Mouse (Mus musculus) left cerebral cortex, postnatal 4 days (tissue): ENCODE data around the gene Gm11444. TPM values are rescaled to one million over a fixed set of nuclear protein-coding genes. Genes with fewer than 3 reads are reported as not detected.
A peak's percentile ranks its signal among the peaks of the same experiment; 100 is the strongest.

Source experiments
- DNase-seq: peaks from one replicate; pipeline ENCODE4 v3.0.0-alpha.2; 2022
- intact Hi-C: fragments of 180-260 bp; cut with DNase I; formaldehyde crosslinking; loops from one replicate; pipeline ENCODE4 v1.15.1; 2025
- total RNA-seq, 2 experiments: library from RNA; stranded (reverse); gene quantifications; 2 replicates each; pipeline ENCODE4 v1.2.3; 2021

Gm11444 gene
- total RNA-seq, 2 experiments from 2014 or later: not detected

GRCm38 (mm10) chr11:85823794-85824193 is 26.3 kb downstream of the Gm11444 start:
- DNase-seq: no peak
- intact Hi-C loops: loop anchor here (5.0 kb wide), 1 partner anchor 296 kb away; no protein-coding TSS in a partner anchor

GRCm38 (mm10) chr11:85823181-85823580 is 27.0 kb downstream of the Gm11444 start:
- intact Hi-C loops: loop anchor here (5.0 kb wide), 1 partner anchor 296 kb away; no protein-coding TSS in a partner anchor
- peak; percentile 86 for DNase-seq

GRCm38 (mm10) chr11:85821659-85822058 is 28.5 kb downstream of the Gm11444 start:
- no peak for DNase-seq
- intact Hi-C loops: loop anchor here (5.0 kb wide), 1 partner anchor 294 kb away; no protein-coding TSS in a partner anchor

GRCm38 (mm10) chr11:85820959-85821358 is 29.2 kb downstream of the Gm11444 start:
- intact Hi-C loops: loop anchor here (5.0 kb wide), 1 partner anchor 294 kb away; no protein-coding TSS in a partner anchor
- no peak for DNase-seq

- intact Hi-C loops: no loop called here
These were observed 31.7 kb downstream of the Gm11444 start for GRCm38 (mm10) chr11:85818401-85818800.

GRCm38 (mm10) chr11:85816471-85816870 is 33.7 kb downstream of the Gm11444 start:
- DNase-seq: no peak
- intact Hi-C loops: no loop called here

More at GRCm38 (mm10) chr11:85818401-85818800, 31.7 kb downstream of the Gm11444 start:
- no peak for DNase-seq

- intact Hi-C loops: no loop called here
These were observed 35.5 kb downstream of the Gm11444 start for GRCm38 (mm10) chr11:85814678-85815077.

GRCm38 (mm10) chr11:85812201-85812966 is 37.7 kb downstream of the Gm11444 start:
- intact Hi-C loops: no loop called here
- no peak for DNase-seq

More at GRCm38 (mm10) chr11:85814678-85815077, 35.5 kb downstream of the Gm11444 start:
- no peak for DNase-seq

- no peak for DNase-seq
- intact Hi-C loops: no loop called here
These were observed 38.5 kb downstream of the Gm11444 start for GRCm38 (mm10) chr11:85811676-85812075.

- intact Hi-C loops: no loop called here
- no peak for DNase-seq
These were observed 38.9 kb downstream of the Gm11444 start for GRCm38 (mm10) chr11:85811229-85811628.

- intact Hi-C loops: no loop called here
- no peak for DNase-seq
These were observed 42.8 kb downstream of the Gm11444 start for GRCm38 (mm10) chr11:85807353-85807752.

GRCm38 (mm10) chr11:85805779-85806178 is 44.4 kb downstream of the Gm11444 start:
- intact Hi-C loops: no loop called here
- no peak for DNase-seq

GRCm38 (mm10) chr11:85804048-85804447 is 46.1 kb downstream of the Gm11444 start:
- no peak for DNase-seq
- intact Hi-C loops: no loop called here

GRCm38 (mm10) chr11:85800380-85800779 is 49.8 kb downstream of the Gm11444 start:
- no peak for DNase-seq
- intact Hi-C loops: no loop called here

- DNase-seq: no peak
- intact Hi-C loops: no loop called here
These were observed 50.3 kb downstream of the Gm11444 start for GRCm38 (mm10) chr11:85799856-85800255.

- no peak for DNase-seq
- intact Hi-C loops: no loop called here
These were observed 50.7 kb downstream of the Gm11444 start for GRCm38 (mm10) chr11:85799456-85799855.

Other genes starting within 250 kb of the Gm11444 start
- gene Tbx2, start 17.8 kb downstream of the Gm11444 start, total RNA-seq: 1 to 10 TPM; 3.7 to 3.9 TPM
- gene Tbx4, start 36.1 kb upstream of the Gm11444 start, total RNA-seq: under 1 TPM; 0.12 to 0.38 TPM